ENCODE assay signal across 9 mouse cellular contexts in the genomic region with DNA sequence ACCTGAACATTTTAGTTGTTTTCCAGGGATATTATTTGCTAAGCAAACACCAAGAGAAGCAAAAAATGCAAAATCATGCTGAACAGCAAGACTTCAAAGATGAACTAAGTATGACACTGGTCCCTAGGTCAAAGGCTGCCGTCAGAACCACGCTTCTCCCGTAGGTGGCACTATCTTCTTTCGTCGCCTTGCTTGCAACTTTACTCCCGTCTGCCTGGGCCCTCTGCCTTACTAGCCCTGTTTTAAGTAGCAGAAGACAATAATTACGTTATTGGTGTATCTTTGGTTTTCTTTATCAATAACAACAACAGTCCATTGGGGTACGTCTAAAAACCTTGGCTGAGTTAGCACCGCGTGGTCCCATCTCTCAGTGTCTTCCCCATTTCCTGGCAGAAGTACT. TPM values are rescaled to one million over a fixed set of nuclear protein-coding genes. Genes with fewer than 3 reads are reported as not detected.
DNase-seq lines count a peak whose midpoint lies in the region; ATAC-seq and TF ChIP-seq lines count a peak whose summit lies in the region.
"Had no signal": no experiment of that assay in that cellular context is flagged by ENCODE, and none has a peak within 500 bp of the region (broad histone marks: within the 10 kb centered on the region; RNA-seq: fewer than 3 reads in every experiment).

No protein-coding gene starts in this region.

- TF ChIP-seq CTCF in bone marrow macrophage, adult 2 months (IDR thresholded peaks at IDR 0.05; ENCODE audit: low read depth, low read length), result peak; percentile 71

- no peaks in the 10 kb centered on the region for H3K9me3 ChIP-seq in midbrain, embryonic 11.5 days (ENCODE audit: control insufficient read depth, low read length)
- H3K9me3 ChIP-seq in midbrain, embryonic 15.5 days, result no peaks in the 10 kb centered on the region
- no peaks in the 10 kb centered on the region for H3K9me3 ChIP-seq in hindbrain, embryonic 14.5 days (ENCODE audit: control insufficient read depth, low read length)

- H3K27ac ChIP-seq in midbrain, embryonic 11.5 days (ENCODE audit: low read depth, low read length), result no peak overlapping the region
- H3K27ac ChIP-seq in midbrain, embryonic 15.5 days, result no peak overlapping the region
- H3K27ac ChIP-seq in bone marrow macrophage, adult 2 months (ENCODE audit: insufficient read depth, low read depth, low read length), result no peak overlapping the region
- no peak overlapping the region for H3K27ac ChIP-seq in hindbrain, embryonic 14.5 days

- ATAC-seq in midbrain, embryonic 11.5 days (ENCODE audit: low FRiP score), result no peak
- ATAC-seq in midbrain, embryonic 15.5 days (replicated peaks), result no peak
- ATAC-seq in hindbrain, embryonic 14.5 days (ENCODE audit: low FRiP score), result no peak

- H3K4me3 ChIP-seq in midbrain, embryonic 11.5 days (ENCODE audit: low read depth, low read length), result no peak overlapping the region
- H3K4me3 ChIP-seq in midbrain, embryonic 15.5 days, result no peak overlapping the region
- H3K4me3 ChIP-seq in bone marrow macrophage, adult 2 months (ENCODE audit: insufficient read depth, low read length), result no peak overlapping the region
- no peak overlapping the region for H3K4me3 ChIP-seq in hindbrain, embryonic 14.5 days (replicated peaks; ENCODE audit: low read length)
- H3K4me3 ChIP-seq: erythroblast, embryonic 14.5 days had no signal

- H3K4me1 ChIP-seq in midbrain, embryonic 11.5 days (ENCODE audit: control insufficient read depth, insufficient read depth, low read length), result peaks cover 19% of the 10 kb centered on the region
- peaks cover 27% of the 10 kb centered on the region for H3K4me1 ChIP-seq in midbrain, embryonic 15.5 days
- peaks cover 6% of the 10 kb centered on the region for H3K4me1 ChIP-seq in bone marrow macrophage, adult 2 months (ENCODE audit: control insufficient read depth, insufficient read depth, low read length)
- H3K4me1 ChIP-seq in hindbrain, embryonic 14.5 days (replicated peaks; ENCODE audit: control insufficient read depth, insufficient read depth, low read length), result peaks cover 11% of the 10 kb centered on the region

- no peak overlapping the region for H3K9ac ChIP-seq in midbrain, embryonic 11.5 days (ENCODE audit: low read length)
- H3K9ac ChIP-seq in midbrain, embryonic 15.5 days, result no peak overlapping the region
- H3K9ac ChIP-seq in hindbrain, embryonic 14.5 days, result no peak overlapping the region

- intact Hi-C loops in left cerebral cortex, postnatal 25 days (cut with DNase I), result loop anchor here (5.0 to 10.0 kb wide), 4 partner anchors 61 to 386 kb away; partner anchors contain the start of gene Gch1

- 3% methylated on average over 10 of the region's 10 CpGs for WGBS in midbrain, embryonic 11.5 days
- WGBS in midbrain, embryonic 15.5 days, result 5% methylated on average over 10 of the region's 10 CpGs
- WGBS in hindbrain, embryonic 14.5 days, result 5% methylated on average over 10 of the region's 10 CpGs

- peak; percentile 94 for DNase-seq in midbrain, embryonic 11.5 days (ENCODE audit: low spot score, missing footprints)
- peak; percentile 49 for DNase-seq in fibroblast of lung, adult 2 months (ENCODE audit: low read depth)
- peak; percentile 76 for DNase-seq in hindbrain, embryonic 14.5 days (ENCODE audit: low spot score)
- DNase-seq in left cerebral cortex, postnatal 25 days (ENCODE audit: low spot score in 2 of 2), result peak; percentile 43 to 64
- DNase-seq in naive thymus-derived CD4-positive, alpha-beta T cell, adult 2 months (ENCODE audit: low read depth), result peak; percentile 53
- peak; percentile 70 for DNase-seq in thymus, postnatal 0 days (ENCODE audit: low spot score)

- no peak overlapping the region for H3K4me2 ChIP-seq in midbrain, embryonic 11.5 days
- H3K4me2 ChIP-seq in midbrain, embryonic 15.5 days, result no peak overlapping the region
- no peak overlapping the region; the same call in 1 of the 2 replicates for H3K4me2 ChIP-seq in hindbrain, embryonic 14.5 days (replicated peaks)

- H3K36me3 ChIP-seq in midbrain, embryonic 11.5 days (ENCODE audit: control insufficient read depth, insufficient read depth, low read length), result no peaks in the 10 kb centered on the region
- no peaks in the 10 kb centered on the region for H3K36me3 ChIP-seq in midbrain, embryonic 15.5 days (replicated peaks)
- H3K36me3 ChIP-seq in hindbrain, embryonic 14.5 days (replicated peaks; ENCODE audit: control insufficient read depth, insufficient read depth), result no peaks in the 10 kb centered on the region

- TF ChIP-seq POLR2A in bone marrow macrophage, adult 2 months (IDR thresholded peaks at IDR 0.05; ENCODE audit: borderline replicate concordance, low read depth, low read length), result no peak

- peaks cover 2% of the 10 kb centered on the region; the same call in 1 of the 2 replicates for H3K27me3 ChIP-seq in midbrain, embryonic 11.5 days (ENCODE audit: control insufficient read depth, insufficient read depth, low read length)
- H3K27me3 ChIP-seq in midbrain, embryonic 15.5 days (replicated peaks), result peaks cover 3% of the 10 kb centered on the region; the same call in 1 of the 2 replicates
- H3K27me3 ChIP-seq in hindbrain, embryonic 14.5 days (ENCODE audit: control insufficient read depth, insufficient read depth, low read length), result peaks cover 16% of the 10 kb centered on the region

RNA-seq across cellular contexts. Expression of gene Samd4, which starts 1.7 kb away (rescaled TPM):
- 2.7 and 2.8 TPM in 2 replicates for polyA plus RNA-seq in midbrain, embryonic 11.5 days (2014; fragmentation: Nextera tagmentation; extraction: Ambion mirVana)
- polyA plus RNA-seq in midbrain, embryonic 15.5 days (2015; fragmentation: Nextera tagmentation; extraction: Ambion mirVana), result 4.2 and 4.5 TPM in 2 replicates
- polyA plus RNA-seq in bone marrow macrophage, adult 2 months (2012; ENCODE audit: insufficient read depth, insufficient read length, missing spikeins), result 2.3 and 3.5 TPM in 2 replicates
- 2.9 and 3.1 TPM in 2 replicates for polyA plus RNA-seq in hindbrain, embryonic 14.5 days (2014; fragmentation: Nextera tagmentation; extraction: Ambion mirVana)
- 10 to 100 TPM; 23.7 to 25.7 TPM for total RNA-seq in left cerebral cortex, postnatal 25 days (2021)
- polyA plus RNA-seq in thymus, postnatal 0 days (2015; fragmentation: Nextera tagmentation; extraction: Ambion mirVana), result 0.51 and 0.69 TPM in 2 replicates

RNA-seq across cellular contexts. Expression of gene Cgrrf1, which starts 49.0 kb away (rescaled TPM):
- polyA plus RNA-seq in midbrain, embryonic 11.5 days (2014; fragmentation: Nextera tagmentation; extraction: Ambion mirVana), result 38.6 and 38.7 TPM in 2 replicates
- 17.9 and 20.1 TPM in 2 replicates for polyA plus RNA-seq in midbrain, embryonic 15.5 days (2015; fragmentation: Nextera tagmentation; extraction: Ambion mirVana)
- polyA plus RNA-seq in bone marrow macrophage, adult 2 months (2012; ENCODE audit: insufficient read depth, insufficient read length, missing spikeins), result 33.9 and 37.2 TPM in 2 replicates
- 21.3 and 22.1 TPM in 2 replicates for polyA plus RNA-seq in hindbrain, embryonic 14.5 days (2014; fragmentation: Nextera tagmentation; extraction: Ambion mirVana)
- 10 to 100 TPM; 33.0 to 35.7 TPM for total RNA-seq in left cerebral cortex, postnatal 25 days (2021)
- 11.2 and 16.3 TPM in 2 replicates for polyA plus RNA-seq in thymus, postnatal 0 days (2015; fragmentation: Nextera tagmentation; extraction: Ambion mirVana)

RNA-seq across cellular contexts. Expression of gene Gmfb, which starts 58.9 kb away (rescaled TPM):
- 118 and 127 TPM in 2 replicates for polyA plus RNA-seq in midbrain, embryonic 11.5 days (2014; fragmentation: Nextera tagmentation; extraction: Ambion mirVana)
- 113 and 125 TPM in 2 replicates for polyA plus RNA-seq in midbrain, embryonic 15.5 days (2015; fragmentation: Nextera tagmentation; extraction: Ambion mirVana)
- polyA plus RNA-seq in bone marrow macrophage, adult 2 months (2012; ENCODE audit: insufficient read depth, insufficient read length, missing spikeins), result 62.7 and 73.4 TPM in 2 replicates
- polyA plus RNA-seq in hindbrain, embryonic 14.5 days (2014; fragmentation: Nextera tagmentation; extraction: Ambion mirVana), result 149 and 166 TPM in 2 replicates
- total RNA-seq in left cerebral cortex, postnatal 25 days (2021), result 100 to 1,000 TPM; 156 to 158 TPM
- polyA plus RNA-seq in thymus, postnatal 0 days (2015; fragmentation: Nextera tagmentation; extraction: Ambion mirVana), result 105 and 107 TPM in 2 replicates
